Mouse (Mus musculus): ENCODE results near the gene Gm20388. TPM values are rescaled to one million over a fixed set of nuclear protein-coding genes. Genes with fewer than 3 reads are reported as not detected.

Gm20388 gene
- polyA plus RNA-seq, 1 experiment from 2014 or later = not detected

- H3K4me1 ChIP-seq (ENCODE audit: control insufficient read depth, insufficient read depth, low read length) = peaks cover 34% of the 10 kb centered on the region
- no peak for DNase-seq (ENCODE audit: low spot score)
- no peak for ATAC-seq (ENCODE audit: insufficient number of reproducible peaks, low FRiP score, low TSS enrichment, low read depth)
Observed at GRCm38 (mm10) chr8:121121704-121122103, 1211.1 kb downstream of the Gm20388 start.

GRCm38 (mm10) chr8:121122368-121122767 lies 1211.7 kb downstream of the Gm20388 start:
- Histone ChIP-seq H3K4me2 (ENCODE audit: low read depth, severe bottlenecking) (no peak overlapping the region), H3K36me3 (ENCODE audit: control insufficient read depth, insufficient read depth, low read length) (no peaks in the 10 kb centered on the region), H3K27ac (replicated peaks; ENCODE audit: low read depth, low read length) (no peak overlapping the region), H3K27me3 (ENCODE audit: control insufficient read depth, insufficient read depth, low read length) (peaks cover 92% of the 10 kb centered on the region), H3K4me3 (ENCODE audit: low read depth, low read length) (no peak overlapping the region), H3K4me1 (ENCODE audit: control insufficient read depth, insufficient read depth, low read length) (peaks cover 29% of the 10 kb centered on the region), H3K9ac (ENCODE audit: low read length) (no peak overlapping the region), H3K9me3 (ENCODE audit: control insufficient read depth, low read length) (no peaks in the 10 kb centered on the region)
- DNase-seq (ENCODE audit: low spot score) (no peak), ATAC-seq (ENCODE audit: insufficient number of reproducible peaks, low FRiP score, low TSS enrichment, low read depth) (no peak)
- 8% methylated on average over 7 of the region's 7 CpGs for WGBS

More at GRCm38 (mm10) chr8:121121704-121122103, 1211.1 kb downstream of the Gm20388 start:
- Histone ChIP-seq H3K9ac (ENCODE audit: low read length) (no peak overlapping the region), H3K9me3 (ENCODE audit: control insufficient read depth, low read length) (no peaks in the 10 kb centered on the region), H3K4me2 (ENCODE audit: low read depth, severe bottlenecking) (no peak overlapping the region), H3K36me3 (ENCODE audit: control insufficient read depth, insufficient read depth, low read length) (no peaks in the 10 kb centered on the region), H3K4me3 (ENCODE audit: low read depth, low read length) (no peak overlapping the region), H3K27ac (replicated peaks; ENCODE audit: low read depth, low read length) (no peak overlapping the region), H3K27me3 (ENCODE audit: control insufficient read depth, insufficient read depth, low read length) (peaks cover 92% of the 10 kb centered on the region)
- WGBS = 17% methylated on average over 8 of the region's 8 CpGs

DNA sequence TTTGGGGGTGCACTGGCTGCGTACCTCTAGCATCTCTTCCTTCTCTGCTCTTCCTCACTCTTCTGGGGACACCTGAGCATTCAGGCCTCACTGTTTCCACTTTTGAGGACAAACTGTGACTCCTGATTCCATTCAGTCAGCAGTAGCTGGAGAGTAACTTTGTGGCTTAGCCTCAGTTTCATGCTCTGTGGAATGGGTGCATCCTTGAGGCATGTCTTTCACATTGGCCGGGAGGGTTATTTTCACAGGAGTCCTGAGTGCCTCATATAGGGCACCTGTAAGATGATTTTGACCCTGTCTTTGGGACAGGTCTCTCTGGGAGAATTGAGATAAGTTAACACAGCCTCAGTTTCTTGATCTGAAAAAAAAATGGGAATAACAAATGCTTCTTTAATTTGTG lies 1212.5 kb downstream of the Gm20388 start:
- H3K9me3 ChIP-seq (ENCODE audit: control insufficient read depth, low read length) = no peaks in the 10 kb centered on the region
- no peaks in the 10 kb centered on the region for H3K36me3 ChIP-seq (ENCODE audit: control insufficient read depth, insufficient read depth, low read length)
- H3K4me1 ChIP-seq (ENCODE audit: control insufficient read depth, insufficient read depth, low read length) = peaks cover 28% of the 10 kb centered on the region
- H3K4me2 ChIP-seq (ENCODE audit: low read depth, severe bottlenecking) = no peak overlapping the region
- peaks cover 92% of the 10 kb centered on the region for H3K27me3 ChIP-seq (ENCODE audit: control insufficient read depth, insufficient read depth, low read length)
- no peak overlapping the region for H3K4me3 ChIP-seq (ENCODE audit: low read depth, low read length)
- DNase-seq (ENCODE audit: low spot score) = no peak
- no peak for ATAC-seq (ENCODE audit: insufficient number of reproducible peaks, low FRiP score, low TSS enrichment, low read depth)
- WGBS = 56% methylated on average over 2 of the region's 2 CpGs
- H3K27ac ChIP-seq (replicated peaks; ENCODE audit: low read depth, low read length) = no peak overlapping the region
- H3K9ac ChIP-seq (ENCODE audit: low read length) = no peak overlapping the region

- Histone ChIP-seq H3K27ac (replicated peaks; ENCODE audit: low read depth, low read length) (no peak overlapping the region), H3K9me3 (ENCODE audit: control insufficient read depth, low read length) (no peaks in the 10 kb centered on the region), H3K4me2 (ENCODE audit: low read depth, severe bottlenecking) (peak overlapping the region; percentile 56; the same call in 1 of the 2 replicates), H3K36me3 (ENCODE audit: control insufficient read depth, insufficient read depth, low read length) (no peaks in the 10 kb centered on the region), H3K27me3 (ENCODE audit: control insufficient read depth, insufficient read depth, low read length) (peaks cover 98% of the 10 kb centered on the region), H3K4me3 (ENCODE audit: low read depth, low read length) (no peak overlapping the region), H3K9ac (ENCODE audit: low read length) (no peak overlapping the region), H3K4me1 (ENCODE audit: control insufficient read depth, insufficient read depth, low read length) (peaks cover 27% of the 10 kb centered on the region)
- no peak for DNase-seq (ENCODE audit: low spot score)
- ATAC-seq (ENCODE audit: insufficient number of reproducible peaks, low FRiP score, low TSS enrichment, low read depth) = peak; percentile 4; the same call in 1 of the 2 replicates
- 2% methylated on average over 17 of the region's 17 CpGs for WGBS
Observed at GRCm38 (mm10) chr8:121124547-121125239, 1214.1 kb downstream of the Gm20388 start.

GRCm38 (mm10) chr8:121125311-121125876 lies 1214.8 kb downstream of the Gm20388 start:
- no peaks in the 10 kb centered on the region for H3K36me3 ChIP-seq (ENCODE audit: control insufficient read depth, insufficient read depth, low read length)
- H3K27ac ChIP-seq (replicated peaks; ENCODE audit: low read depth, low read length) = no peak overlapping the region
- peak; percentile 87 for DNase-seq (ENCODE audit: low spot score)
- H3K4me2 ChIP-seq (ENCODE audit: low read depth, severe bottlenecking) = peak overlapping the region; percentile 56
- ATAC-seq (ENCODE audit: insufficient number of reproducible peaks, low FRiP score, low TSS enrichment, low read depth) = peak; percentile 67
- peaks cover 98% of the 10 kb centered on the region for H3K27me3 ChIP-seq (ENCODE audit: control insufficient read depth, insufficient read depth, low read length)
- H3K9me3 ChIP-seq (ENCODE audit: control insufficient read depth, low read length) = no peaks in the 10 kb centered on the region
- peak overlapping the region; percentile 20; the same call in 1 of the 2 replicates for H3K4me3 ChIP-seq (ENCODE audit: low read depth, low read length)
- 0 out of 2 replicates have a peak overlapping the region, but pooled peaks have one; percentile 12 for H3K9ac ChIP-seq (ENCODE audit: low read length)
- peaks cover 26% of the 10 kb centered on the region for H3K4me1 ChIP-seq (ENCODE audit: control insufficient read depth, insufficient read depth, low read length)
- WGBS = under 1% methylated on average over 36 of the region's 36 CpGs

DNA sequence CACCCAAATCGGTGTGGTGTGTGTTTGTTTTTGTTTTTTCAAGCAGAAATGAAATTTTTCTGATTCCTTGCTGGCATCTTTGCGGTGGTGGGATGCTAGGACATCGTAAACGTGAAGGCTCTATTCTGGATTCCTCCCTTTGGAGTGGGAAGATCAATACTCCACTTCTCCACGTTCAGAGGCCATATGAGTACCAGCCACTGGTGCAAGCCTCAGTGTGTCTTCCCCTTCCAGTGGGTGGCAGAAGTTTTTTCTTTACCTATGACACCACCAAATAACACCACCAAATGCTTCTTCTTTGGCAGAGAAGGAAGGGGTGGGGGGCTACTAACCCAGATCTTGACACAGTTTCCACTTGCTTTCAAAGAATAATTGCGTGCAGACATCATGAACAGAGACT lies 1215.5 kb downstream of the Gm20388 start:
- no peaks in the 10 kb centered on the region for H3K9me3 ChIP-seq (ENCODE audit: control insufficient read depth, low read length)
- no peaks in the 10 kb centered on the region for H3K36me3 ChIP-seq (ENCODE audit: control insufficient read depth, insufficient read depth, low read length)
- ATAC-seq (ENCODE audit: insufficient number of reproducible peaks, low FRiP score, low TSS enrichment, low read depth) (no peak), DNase-seq (ENCODE audit: low spot score) (no peak)
- no peak overlapping the region for H3K9ac ChIP-seq (ENCODE audit: low read length)
- no peak overlapping the region for H3K4me3 ChIP-seq (ENCODE audit: low read depth, low read length)
- 3% methylated on average over 6 of the region's 6 CpGs for WGBS
- H3K27me3 ChIP-seq (ENCODE audit: control insufficient read depth, insufficient read depth, low read length) = peaks cover 92% of the 10 kb centered on the region
- H3K4me1 ChIP-seq (ENCODE audit: control insufficient read depth, insufficient read depth, low read length) = peaks cover 26% of the 10 kb centered on the region
- no peak overlapping the region for H3K27ac ChIP-seq (replicated peaks; ENCODE audit: low read depth, low read length)
- no peak overlapping the region for H3K4me2 ChIP-seq (ENCODE audit: low read depth, severe bottlenecking)

- Histone ChIP-seq H3K27ac (replicated peaks; ENCODE audit: low read depth, low read length) (no peak overlapping the region), H3K9ac (ENCODE audit: low read length) (no peak overlapping the region), H3K4me2 (ENCODE audit: low read depth, severe bottlenecking) (no peak overlapping the region), H3K4me3 (ENCODE audit: low read depth, low read length) (no peak overlapping the region), H3K36me3 (ENCODE audit: control insufficient read depth, insufficient read depth, low read length) (no peaks in the 10 kb centered on the region), H3K4me1 (ENCODE audit: control insufficient read depth, insufficient read depth, low read length) (peaks cover 26% of the 10 kb centered on the region), H3K9me3 (ENCODE audit: control insufficient read depth, low read length) (no peaks in the 10 kb centered on the region), H3K27me3 (ENCODE audit: control insufficient read depth, insufficient read depth, low read length) (peaks cover 87% of the 10 kb centered on the region)
- ATAC-seq (ENCODE audit: insufficient number of reproducible peaks, low FRiP score, low TSS enrichment, low read depth) = no peak
- 5% methylated on average over 5 of the region's 6 CpGs for WGBS
- no peak for DNase-seq (ENCODE audit: low spot score)
Observed at GRCm38 (mm10) chr8:121126694-121127093, 1216.1 kb downstream of the Gm20388 start.

DNA sequence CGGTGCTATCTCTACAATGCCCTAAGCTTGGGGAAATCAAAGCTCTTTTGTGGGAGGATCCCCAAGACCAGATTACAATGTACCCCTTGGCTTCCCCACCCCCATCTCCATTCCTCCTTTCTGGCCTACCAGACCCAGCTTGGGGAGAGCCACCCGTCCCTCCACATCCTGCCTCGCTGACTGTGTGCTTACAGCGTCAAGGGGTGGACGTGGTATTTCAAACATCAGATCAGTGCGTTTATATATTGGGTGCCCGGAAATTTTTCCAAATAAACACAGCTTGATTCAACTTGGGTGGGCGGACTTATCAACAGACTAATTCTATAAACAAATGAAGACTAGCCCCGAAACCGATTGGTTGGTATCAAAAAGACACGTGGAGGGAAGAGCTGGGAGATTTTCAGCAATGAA lies 1216.7 kb downstream of the Gm20388 start:
- no peak overlapping the region for H3K4me2 ChIP-seq (ENCODE audit: low read depth, severe bottlenecking)
- H3K9me3 ChIP-seq (ENCODE audit: control insufficient read depth, low read length) = no peaks in the 10 kb centered on the region
- peak; percentile 48 for DNase-seq (ENCODE audit: low spot score)
- ATAC-seq (ENCODE audit: insufficient number of reproducible peaks, low FRiP score, low TSS enrichment, low read depth) = no peak
- H3K27ac ChIP-seq (replicated peaks; ENCODE audit: low read depth, low read length) = no peak overlapping the region
- peaks cover 26% of the 10 kb centered on the region for H3K4me1 ChIP-seq (ENCODE audit: control insufficient read depth, insufficient read depth, low read length)
- H3K27me3 ChIP-seq (ENCODE audit: control insufficient read depth, insufficient read depth, low read length) = peaks cover 87% of the 10 kb centered on the region
- H3K9ac ChIP-seq (ENCODE audit: low read length) = no peak overlapping the region
- no peak overlapping the region for H3K4me3 ChIP-seq (ENCODE audit: low read depth, low read length)
- no peaks in the 10 kb centered on the region for H3K36me3 ChIP-seq (ENCODE audit: control insufficient read depth, insufficient read depth, low read length)
- WGBS = 2% methylated on average over 11 of the region's 11 CpGs
